Mouse (Mus musculus): ENCODE measurements at regions not wholly inside any gene's neighbourhood (a gene's known extent, or its start where the extent isn't known, plus 50 kb on each side); places are given as distances from the start of the nearest gene placed in this dataset.

DNA sequence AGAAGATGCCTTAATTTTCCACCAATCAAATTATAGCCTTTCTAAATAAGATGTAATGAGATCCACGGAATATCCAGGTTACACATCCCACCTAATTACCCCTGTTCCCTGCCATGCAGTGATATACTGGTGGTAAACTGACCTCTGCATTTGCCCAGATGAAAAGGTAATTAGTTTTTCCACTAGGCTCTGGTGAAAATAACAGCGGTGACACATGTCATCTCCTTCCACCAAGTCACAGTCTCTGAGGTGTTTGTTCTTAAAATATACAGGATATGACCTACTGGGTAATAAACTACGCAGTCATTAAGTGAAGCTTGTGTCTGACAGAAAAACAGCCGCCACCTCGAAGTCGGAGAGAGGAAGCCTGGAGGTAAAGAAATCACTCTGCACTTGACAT, 313.6 kb upstream of the Spred2 start:
- no peak for TF ChIP-seq POLR2A (IDR thresholded peaks at IDR 0.05; ENCODE audit: borderline replicate concordance, extremely low read depth, insufficient read depth, insufficient read length, poor library complexity, severe bottlenecking)
- TF ChIP-seq CTCF (IDR thresholded peaks at IDR 0.05; ENCODE audit: borderline replicate concordance, extremely low read depth, insufficient read depth, insufficient read length): no peak

Measured in brain, embryonic 14.5 days (tissue).